Mouse (Mus musculus): ENCODE data around the gene Mrps12.
A peak's percentile ranks its signal among the peaks of the same experiment; 100 is the strongest.

Gene Mrps12

DNA sequence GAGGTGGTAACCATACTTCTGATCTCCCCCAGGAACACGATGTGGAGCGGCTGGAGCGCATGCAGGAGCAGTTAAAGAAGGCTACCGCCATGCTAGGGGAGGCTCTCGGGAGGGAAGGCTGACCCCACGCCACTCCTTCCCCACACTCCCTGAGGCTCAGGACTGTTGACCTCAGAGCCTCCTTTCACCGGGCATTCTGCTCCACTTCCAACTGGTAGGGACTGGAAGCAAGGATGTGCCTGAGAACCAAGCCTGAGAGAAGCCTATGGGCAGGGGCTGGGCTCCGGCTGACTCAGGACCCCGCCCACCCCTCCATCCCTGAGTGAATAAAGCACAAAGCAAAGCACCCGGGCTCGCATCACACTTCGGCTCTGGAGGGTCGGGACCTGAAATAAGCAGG, 17.0 kb upstream of the Mrps12 start:
- no peak for DNase-seq

DNA sequence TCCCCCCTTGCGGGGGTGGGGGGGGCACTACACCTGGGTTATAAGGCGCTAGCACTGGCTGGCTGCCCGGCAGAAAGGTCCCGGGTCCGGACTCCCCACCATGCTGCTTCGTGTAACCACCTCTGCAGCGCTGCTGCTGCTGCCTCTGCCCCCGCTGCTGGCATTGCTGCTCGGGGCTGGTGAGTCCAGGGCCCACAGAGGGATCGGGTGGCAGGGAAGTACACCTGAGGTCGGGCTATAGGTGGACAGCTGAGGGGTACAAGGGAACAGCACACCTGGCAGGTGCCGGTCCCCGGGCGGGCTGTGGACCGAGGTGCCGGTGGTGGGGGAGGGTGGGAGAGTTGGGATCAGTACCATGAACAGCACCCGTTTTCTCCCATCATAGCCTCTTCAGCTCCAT, 14.5 kb upstream of the Mrps12 start, which contains the start of gene Ccer2:
Gene Ccer2, plus strand, starts transcription at position 96 of the 400 bp plus-strand sequence.
- DNase-seq, result no peak

DNA sequence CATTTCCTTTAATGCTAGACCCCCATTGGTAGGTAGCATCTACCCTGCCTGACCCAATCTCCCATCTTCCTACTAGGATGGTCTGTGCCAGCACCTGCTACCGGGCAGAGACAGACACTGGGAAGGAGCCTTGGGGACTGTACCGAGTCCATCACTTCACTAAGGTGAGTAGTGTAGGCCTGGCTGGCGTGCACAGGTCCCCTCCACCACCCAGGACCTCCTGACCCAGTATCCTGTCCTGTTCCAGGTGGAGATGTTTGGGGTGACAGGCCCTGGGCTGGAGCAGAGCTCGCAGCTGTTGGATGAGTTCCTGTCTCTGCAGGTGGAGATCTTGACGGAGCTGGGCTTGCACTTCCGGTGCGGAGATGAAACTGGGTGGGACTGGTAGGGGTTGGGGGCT, 8.3 kb upstream of the Mrps12 start:
- DNase-seq, result no peak

DNA sequence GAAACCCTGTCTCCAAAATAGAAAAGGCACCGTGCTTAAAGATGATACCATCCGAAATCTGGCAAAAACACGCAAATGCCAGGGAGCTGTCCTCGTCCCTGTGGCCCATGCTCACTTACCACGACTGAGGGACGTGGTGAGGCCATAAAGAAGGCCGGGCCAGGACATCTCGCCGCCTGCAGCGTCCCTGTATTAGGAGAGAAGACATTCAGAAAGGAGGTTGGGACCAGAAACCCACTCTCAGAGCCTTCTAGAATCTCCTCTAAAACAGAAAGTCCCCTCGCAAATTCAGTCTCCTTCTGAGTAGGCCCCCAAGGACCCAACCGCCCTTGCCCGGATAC, 282 bp downstream of the Mrps12 start:
- no peak for DNase-seq

DNA sequence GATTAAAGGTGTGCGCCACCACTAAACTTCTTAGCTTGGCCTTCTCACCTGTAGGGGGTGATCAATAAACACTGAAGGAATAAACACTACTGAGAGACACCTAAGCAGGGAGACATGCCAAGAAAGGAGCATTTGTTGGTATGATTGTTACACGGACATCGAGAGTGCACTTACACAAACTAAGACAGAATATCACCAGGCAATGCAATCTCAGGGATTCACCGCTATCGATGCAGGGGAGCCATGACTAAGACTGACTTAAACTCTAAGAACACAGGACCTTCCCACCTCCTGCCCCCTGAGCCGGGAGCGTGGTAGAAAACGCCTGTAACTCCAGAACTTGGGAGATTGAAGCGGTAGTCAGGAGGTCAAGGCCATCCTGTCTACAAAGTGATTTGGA, 671 bp downstream of the Mrps12 start:
- DNase-seq, result no peak

DNA sequence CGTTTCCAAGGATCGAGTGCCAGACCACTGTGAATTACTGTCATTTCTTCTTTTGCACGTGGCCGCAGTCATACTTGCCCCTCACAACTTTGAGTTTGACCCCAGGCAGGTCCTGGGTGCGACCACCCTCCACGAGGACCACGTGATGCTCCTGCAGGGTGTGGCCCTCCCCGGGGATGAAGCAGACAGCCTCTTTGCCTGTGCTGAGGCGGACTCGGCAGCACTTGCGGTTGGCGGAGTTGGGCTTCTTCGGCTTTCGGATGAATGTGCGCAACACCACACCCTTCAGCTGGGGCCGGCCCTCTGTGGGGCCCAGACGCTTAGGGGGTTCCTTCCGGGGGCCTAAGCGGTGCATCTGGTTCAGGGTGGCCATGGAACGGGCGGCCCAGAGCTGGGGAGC, 1.8 kb downstream of the Mrps12 start:
- no peak for DNase-seq

DNA sequence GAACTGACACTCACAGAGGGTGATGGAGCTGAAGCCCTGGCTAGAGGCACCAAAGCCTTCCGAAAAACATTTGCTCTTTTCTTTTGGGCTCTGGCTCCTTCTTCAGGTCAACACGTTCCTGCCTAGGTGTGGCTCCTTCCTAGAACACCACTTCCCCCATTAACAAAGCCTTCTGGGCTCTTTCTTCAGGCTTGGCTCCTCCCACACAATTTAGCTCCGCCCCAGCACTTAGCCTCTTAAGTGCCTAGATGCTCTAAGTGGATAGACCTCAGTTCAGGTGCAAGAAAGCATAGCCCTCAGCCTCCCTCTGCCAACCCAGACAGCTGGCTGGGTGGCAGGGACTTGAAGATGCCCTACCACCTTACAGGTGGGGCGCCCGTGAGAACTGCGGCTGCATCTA, 5.9 kb downstream of the Mrps12 start:
- no peak for DNase-seq

DNA sequence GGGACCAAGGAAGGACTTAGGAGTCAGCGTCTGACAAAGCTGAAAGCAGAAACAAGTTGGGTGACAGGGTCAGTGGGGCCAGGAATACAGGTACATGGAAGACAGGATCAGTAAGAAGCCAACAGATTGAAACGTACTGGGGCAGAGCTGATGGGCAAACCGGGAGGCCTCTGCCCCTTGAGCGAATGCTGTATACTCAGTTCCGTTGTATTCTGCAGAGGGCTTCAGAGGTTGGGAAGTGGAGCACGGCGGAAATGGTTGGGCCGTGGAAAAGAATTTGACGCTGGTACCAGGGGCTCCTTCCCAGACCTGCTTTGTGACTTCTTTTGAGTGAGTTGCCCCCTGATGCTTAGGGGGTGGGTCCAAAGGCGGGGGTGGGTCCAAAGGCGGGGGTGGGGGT, 8.4 kb downstream of the Mrps12 start:
- DNase-seq, result no peak

DNA sequence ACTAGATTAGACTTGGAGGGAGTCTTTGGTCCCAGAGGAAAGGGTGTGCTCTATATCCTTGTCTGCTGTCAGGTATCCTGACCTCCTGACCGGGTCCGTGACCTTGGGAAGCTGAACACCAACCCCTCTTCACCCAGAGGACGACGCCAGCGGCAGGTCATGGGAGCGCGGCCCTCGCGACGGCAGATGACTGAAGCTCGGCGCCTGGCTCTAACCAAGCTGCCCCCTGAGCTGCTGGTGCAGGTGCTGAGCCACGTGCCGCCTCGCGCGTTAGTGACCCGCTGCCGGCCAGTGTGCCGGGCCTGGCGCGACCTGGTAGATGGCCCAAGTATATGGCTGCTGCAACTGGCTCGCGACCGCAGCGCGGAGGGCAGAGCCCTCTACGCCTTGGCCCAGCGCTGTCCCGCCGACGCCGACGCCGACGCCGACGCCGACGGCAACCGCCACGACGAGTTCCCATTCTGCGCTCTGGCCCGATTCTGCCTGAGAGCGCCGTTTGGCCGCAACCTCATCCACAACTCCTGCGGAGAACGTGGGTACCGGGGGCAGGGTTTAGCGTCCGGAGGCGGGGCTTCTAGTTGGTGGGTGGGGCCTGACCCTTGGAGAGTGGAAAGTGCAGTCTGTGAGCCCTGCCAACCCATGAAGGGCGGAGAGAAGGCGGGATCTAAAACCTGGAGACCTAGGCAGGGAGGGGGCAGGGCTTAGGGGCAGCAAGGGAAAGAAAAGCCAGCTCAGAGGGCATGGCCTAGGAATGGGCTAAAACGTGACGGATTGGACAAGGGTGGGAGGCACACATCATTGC, 9.1 kb downstream of the Mrps12 start:
- DNase-seq, result peak; percentile 83

DNA sequence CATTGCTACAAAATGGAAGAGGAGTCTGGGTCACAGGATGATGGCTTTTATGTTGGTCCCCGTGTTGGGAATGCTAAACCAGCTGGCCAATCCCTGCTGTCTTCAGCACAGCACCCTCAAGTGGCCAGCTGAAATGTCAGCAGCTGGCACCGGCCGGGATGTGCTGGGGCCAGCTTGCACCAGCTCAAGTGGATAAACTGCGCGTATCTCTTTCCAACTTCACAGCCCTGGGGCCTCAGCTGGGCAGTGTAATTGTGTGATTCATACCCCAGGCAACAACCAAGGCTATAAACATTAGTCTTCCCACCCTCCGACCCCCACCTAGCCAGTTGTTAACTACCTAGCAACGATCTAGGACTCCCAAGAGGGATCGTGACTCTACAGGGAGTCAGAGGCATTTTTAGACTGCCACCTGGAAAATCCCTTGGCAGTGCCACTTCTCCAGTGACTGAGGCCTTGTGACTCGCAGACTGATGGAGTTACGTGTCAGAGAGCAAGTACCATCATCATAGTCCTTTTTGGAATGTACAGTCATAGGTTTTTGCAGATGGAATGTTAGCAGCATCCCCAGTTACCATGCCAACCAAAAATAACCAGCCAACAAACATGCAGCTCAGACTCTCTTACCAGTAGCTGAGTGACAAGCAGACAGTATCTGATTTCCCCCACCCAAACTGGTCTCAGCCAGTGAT, 13.8 kb downstream of the Mrps12 start:
- DNase-seq, result no peak

DNA sequence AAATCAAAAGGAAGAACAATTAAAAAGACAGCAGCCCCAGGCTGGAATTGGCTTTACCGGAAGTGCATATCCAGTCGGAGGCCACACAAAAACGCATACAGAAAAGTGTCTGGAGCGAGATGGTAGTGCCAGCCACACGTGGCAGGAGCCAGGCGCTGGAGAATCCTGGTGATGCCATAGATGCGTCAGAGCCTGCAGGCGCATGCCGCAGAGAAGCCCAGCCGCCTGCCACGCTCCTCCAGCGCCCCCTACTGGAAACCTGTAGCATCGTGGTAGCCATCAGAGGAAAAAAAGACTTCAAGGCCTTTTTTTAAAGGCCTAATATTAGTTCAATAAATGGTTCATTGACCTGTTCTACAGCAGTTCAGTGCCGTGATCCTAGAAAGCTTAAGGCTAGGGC, 15.0 kb downstream of the Mrps12 start:
- peak; percentile 80 for DNase-seq

DNA sequence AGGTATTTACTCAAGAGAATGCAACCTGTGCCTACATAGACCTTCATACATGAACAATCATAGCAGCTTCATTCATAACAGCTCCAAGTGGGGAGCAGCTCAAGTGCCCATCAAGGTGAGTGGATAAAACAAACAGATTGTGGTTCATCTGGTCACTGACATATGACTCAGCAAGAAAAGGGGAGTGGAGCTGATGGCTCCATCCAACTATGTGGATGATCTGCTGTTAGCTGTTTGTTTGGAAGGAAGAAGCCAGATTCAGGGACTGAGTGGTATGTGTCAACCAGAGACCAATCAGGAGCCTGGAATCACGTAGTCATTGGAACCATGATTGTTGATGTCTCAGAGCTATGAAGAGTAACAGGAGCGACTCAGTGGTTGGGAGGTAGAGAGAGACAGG, 17.0 kb downstream of the Mrps12 start:
- DNase-seq, result no peak

DNA sequence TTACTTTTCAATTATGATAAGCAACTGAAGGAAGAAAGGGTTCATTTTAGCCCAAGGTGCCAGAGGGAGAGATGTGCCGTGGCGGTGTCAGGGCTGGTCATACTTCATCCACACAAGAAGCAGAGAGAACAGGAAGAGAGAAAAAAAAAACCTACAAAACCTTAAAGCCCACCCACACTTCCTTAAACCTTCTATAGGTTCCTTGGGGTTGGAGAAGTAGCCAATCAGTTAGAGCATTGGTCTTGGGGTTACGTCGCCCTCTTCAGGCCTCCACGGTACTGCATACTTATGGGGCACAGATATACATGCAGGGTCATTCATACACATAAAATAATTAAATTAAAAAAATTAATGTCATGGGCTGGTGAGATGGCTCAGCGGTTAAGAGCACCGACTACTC, 19.5 kb downstream of the Mrps12 start:
- no peak for DNase-seq

DNA sequence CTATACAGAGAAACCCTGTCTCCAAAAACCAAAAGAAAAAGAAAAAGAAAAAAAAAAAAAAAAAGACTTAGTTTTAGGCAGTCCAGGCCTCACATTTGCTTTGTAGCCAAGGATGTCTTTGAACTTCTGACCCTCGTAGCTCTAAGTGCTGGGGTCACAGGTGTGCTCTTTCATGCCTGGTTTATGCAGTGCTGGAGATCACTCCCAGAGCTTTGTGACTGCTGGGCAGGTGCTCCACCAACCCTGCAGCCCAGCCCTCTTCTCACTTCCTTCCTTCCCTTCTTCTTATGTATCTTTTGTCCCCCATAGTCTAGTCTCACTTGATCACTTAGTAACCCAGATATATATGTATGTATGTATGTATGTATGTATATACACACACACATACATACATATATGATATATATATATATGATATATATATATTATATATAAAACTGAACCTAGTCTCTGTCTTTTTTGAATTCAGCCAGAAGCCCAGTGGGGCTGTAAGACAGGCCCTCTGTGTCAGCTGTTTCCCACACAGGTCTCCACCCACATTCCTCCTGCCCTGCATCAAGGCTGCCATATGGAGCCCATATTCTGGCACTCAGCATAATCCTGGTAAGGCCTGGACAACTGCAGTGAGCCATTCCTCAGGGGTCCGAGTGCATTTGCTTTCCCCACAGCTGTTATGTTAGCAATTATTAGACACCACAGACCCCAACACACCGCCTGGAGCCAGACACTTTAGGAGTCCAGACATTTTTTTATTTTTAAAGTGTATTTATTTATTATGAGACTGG, 20.7 kb downstream of the Mrps12 start:
- DNase-seq, result no peak

DNA sequence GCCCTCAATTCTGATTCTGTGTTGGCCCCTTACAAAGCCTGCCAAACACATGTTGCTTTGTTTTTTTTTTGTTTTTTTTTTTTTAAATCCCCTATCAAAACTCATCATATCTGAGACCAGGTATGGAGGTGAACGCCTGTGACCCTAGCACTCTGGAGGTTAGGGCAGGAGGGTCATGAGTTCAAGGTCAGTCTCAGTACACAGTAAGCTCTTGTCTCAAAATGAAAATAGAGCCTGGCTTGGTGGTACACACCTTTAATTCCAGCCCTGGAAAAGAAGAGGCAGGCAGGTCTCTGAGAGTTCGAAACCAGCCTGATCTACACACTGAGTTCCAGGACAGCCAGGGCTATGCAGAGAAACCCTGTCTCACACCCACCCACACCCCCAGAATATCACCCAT, 22.0 kb downstream of the Mrps12 start:
- no peak for DNase-seq

DNA sequence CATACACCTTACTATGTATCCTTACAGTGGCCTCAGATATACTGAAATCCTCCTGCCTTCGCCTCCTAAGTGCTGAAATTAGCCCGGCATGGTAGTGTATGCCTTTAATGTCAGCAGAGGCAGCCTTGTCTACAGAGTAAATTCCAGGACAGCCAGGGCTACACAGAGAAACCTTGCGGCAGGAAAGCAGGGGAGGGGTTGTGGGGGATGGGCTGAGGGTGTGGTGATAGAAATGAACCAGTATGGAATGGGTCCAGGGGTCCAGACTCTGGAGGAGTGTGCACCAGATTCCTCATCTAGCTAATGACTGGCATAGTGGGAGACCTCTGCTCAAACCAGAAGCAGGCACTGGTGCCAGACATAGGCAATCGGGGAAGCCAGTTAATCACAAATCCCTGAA, 22.5 kb downstream of the Mrps12 start:
- no peak for DNase-seq

DNA sequence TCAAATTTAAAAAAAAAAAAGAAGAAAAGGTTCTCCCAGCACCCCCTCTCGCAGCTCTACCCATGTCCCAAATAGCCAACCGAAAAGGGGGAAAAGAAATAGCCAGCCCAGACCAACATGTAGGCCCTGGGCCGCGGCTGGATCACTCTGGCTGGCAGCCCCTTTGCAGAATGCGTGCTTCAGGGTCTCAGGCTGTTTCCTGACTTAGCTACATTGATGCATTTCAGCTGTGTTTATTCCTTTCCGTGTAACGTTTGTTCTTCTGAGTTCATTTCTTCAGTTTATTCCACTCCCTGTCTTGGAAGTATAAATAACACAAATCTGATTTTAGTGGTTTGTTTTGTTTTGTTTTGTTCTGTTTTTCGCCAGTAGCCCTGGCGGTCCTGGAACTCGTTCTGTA, 23.9 kb downstream of the Mrps12 start:
- DNase-seq, result no peak

DNA sequence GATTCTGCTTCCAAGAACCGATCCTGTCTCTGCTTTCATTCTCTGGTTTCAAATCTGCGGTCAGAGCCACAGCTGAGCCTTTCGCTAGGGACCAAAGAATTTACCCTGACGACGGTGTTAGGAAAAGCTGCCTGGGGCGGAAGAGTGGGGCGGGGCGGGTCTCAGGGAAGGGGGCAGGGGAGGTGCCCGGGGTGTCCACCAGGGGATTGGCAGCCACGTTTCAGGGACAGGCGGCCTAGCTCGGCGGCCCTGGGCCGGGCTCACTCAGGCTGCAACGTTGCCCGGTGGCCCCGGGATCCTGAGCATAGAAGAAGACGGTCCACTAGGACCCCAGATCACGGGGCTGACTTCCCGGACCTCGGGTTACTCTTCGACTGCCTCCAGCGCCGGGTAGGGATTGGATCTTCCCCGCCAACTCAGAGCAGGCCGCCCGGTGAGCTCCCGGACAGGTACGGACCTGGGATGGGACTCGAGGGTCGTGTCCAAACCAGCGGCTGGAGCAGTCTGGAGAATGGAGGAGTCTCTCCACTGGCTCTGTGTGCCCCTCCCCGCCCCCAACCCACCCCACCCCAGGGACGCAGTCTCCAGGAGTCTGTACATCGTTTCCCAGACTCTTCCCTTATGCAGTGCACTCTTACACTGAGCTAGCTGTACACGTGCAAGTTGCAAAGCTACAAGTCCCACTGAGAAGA, 24.9 kb downstream of the Mrps12 start, which contains the start of gene Fbxo17:
Gene Fbxo17, plus strand, starts transcription at position 215 of the 692 bp plus-strand sequence.
- peak; percentile 64 for DNase-seq

DNA sequence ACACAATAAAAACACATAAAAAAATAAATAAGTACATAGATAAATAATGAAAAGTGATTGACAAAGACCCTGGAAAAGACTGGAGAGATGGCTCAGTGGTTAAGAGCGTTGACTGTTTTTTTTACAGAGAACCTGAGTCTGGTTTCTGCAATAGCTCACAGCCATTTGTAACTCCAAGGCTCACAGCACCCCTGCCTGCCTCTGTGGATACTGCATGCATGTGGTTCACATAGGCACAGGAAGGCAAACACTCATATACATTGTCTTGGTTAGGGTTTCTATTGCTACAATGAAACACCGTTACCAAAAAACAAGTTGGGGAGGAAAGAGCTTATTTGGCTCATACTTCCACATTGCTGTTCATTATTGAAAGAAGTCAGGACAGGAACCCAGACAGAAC, 26.0 kb downstream of the Mrps12 start:
- DNase-seq, result no peak

DNA sequence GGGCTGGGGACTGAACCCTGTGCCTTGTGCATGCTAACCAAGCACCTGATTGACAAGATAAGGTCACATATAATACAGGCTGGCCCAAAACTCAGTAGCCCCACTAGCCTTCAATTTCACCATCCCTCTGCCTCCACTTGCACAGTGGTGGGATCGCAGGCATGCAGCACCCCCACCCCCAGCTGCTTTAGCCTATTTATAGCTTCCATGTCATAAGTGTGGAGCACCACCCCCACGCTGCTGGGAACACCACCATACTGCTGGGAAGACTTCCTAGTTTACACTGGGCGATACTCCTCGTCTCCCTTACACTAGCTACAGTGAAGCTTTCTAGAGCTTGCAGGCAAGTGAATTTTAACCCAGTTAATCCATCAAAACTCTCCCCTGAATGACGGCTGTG, 27.0 kb downstream of the Mrps12 start:
- DNase-seq, result no peak

DNA sequence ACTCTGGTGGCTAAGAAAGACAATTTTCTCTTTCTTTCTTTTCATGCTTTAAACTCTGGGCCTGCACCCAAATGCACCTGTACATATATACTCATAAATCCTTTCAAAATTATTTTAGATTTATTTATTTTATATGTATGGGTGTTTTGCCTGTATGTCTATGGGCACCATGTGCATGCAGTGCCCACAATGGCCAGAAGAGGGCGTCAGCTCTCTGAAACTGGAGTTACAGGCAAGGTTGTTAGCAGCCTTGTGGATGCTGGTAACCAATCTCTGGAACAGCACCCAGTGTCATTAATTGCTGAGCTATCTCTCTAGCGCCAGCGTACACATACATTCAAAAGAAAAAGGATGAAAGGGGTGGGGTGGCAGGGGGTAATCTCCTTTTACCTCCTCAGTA, 30.7 kb downstream of the Mrps12 start:
- DNase-seq, result no peak

DNA sequence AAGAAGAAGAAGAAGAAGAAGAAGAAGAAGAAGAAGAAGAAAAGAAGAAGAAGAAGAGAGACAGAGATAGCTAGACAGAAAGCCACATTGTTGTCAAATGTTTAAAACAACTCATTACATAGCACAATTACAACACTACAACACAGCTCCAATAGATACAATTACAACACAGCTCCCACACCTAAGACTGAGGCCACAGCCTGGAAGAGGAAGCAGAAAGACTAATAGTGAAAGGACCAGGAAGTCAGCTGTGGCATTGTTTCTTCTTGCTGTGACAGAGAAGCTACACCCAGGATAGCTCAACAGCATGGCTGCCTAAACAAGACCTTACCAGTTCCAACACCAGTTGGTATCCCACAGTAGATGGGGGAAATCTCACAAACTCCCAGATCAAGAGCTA, 32.2 kb downstream of the Mrps12 start:
- DNase-seq, result no peak

DNA sequence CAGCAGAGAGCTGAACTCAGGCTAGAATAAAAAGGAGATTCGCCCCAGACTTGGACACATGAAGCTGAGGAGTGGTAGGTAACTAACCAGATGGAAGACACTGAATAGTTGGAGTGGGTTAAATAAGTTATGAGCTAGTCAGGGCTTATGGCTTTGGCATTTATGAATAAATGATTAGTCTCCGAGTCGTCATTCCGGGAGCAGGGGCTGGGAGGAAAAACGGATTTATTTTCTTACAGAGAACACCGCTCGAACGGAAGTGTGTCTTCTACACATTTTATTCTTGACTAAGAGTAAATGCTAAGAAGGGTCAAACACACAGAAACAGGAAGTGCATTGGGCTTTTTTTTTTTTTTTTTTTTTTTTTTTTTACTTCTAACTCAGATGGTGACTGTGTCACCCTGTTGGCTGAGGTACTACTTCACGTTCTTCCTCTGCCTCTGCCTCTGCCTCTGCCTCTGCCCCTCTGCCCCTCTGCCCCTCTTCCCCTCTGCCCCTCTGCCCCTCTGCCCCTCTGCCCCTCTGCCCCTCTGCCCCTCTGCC, 38.9 kb downstream of the Mrps12 start:
- no peak for DNase-seq

Measured in thymus, postnatal 25 days (tissue).